Mouse (Mus musculus) embryonic fibroblast, embryonic 13.5 days (primary cell): ENCODE measurements around the gene Epn2.

Experiments
- CTCF ChIP-seq: IDR thresholded peaks from 2 replicates; pipeline ENCODE4 v1.5.1; 2011; ENCODE audit warnings: mild to moderate bottlenecking, control low read depth, low read length, moderate library complexity, borderline replicate concordance; ENCODE audit not compliant: insufficient read depth
- POLR2A ChIP-seq: IDR thresholded peaks from 2 replicates; pipeline ENCODE4 v1.6.1; 2011; ENCODE audit warnings: low read depth, mild to moderate bottlenecking, control low read depth, low read length, moderate library complexity

DNA sequence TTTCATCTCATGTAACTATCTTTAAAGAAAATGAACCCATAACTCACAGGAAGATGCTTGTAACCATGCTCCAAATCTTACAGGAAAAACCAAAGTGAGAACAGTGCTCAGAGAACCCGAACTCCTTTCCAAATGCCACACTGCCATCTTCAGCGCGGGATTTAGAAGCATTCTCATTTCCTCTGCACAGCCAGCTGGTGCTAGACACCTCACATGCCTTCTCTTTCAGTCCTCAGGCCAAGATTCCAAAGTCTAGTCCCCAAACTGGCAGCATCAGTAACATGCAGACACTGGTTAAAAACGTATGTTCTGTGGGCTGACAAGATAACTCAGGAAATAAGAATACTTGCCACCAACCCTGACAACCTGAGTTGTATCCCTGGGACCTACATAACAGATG, 6.2 kb downstream of the Epn2 start:
- TF ChIP-seq CTCF (no peak), POLR2A (no peak)
